Mouse (Mus musculus) kidney, adult 18-20 months (tissue): ENCODE results near the gene Atp5f1.
"Not testable (repeated sequence)": the region's sequence is repeated elsewhere in the genome, so short reads cannot be mapped to it uniquely, and the experiment has no call there.

Source experiments
- DNase-seq: peaks from one replicate; pipeline ENCODE4 v3.0.0; 2021

The Atp5f1 gene

DNA sequence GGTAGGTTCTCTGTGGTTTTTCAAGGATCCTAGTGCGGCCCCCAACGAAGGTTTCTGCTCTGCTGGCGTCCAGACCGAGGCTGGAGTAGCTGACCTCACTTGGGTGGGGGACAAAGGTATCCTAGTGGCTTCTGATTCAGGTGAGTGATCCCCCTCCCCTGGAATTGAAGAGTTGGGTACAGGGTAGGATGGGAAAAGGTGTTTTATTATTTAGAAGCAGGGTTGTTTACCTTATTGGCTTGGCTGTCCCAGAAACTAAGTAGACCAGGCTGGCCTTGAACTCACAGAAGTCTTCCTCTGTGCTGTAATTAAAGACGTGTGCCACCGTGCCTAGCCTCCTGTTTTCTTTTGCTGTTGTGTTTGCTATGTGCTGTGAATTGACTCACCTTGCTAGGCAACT, at the start of gene Atp5f1:
Gene Atp5f1 (minus strand): TSS at position 101 of the 400 bp plus-strand sequence.
- no peak for DNase-seq

DNA sequence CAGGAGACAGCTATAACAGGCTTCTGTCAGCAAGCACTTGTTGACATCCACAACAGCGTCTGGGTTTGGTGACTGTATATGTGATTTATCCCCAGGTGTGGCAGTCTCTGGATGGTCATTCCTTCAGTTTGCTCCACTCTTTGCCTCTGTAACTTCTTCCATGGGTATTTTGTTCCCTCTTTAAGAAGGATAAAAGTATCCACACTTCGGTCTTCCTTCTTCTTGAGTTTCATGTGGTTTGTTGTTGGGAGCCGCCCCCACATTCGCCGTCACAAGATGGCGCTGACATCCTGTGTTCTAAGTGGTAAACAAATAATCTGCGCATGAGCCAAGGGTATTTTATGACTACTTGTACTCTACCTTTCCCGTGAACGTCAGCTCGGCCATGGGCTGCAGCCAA, 43.5 kb upstream of the Atp5f1 start:
- DNase-seq, result not testable (repeated sequence)

DNA sequence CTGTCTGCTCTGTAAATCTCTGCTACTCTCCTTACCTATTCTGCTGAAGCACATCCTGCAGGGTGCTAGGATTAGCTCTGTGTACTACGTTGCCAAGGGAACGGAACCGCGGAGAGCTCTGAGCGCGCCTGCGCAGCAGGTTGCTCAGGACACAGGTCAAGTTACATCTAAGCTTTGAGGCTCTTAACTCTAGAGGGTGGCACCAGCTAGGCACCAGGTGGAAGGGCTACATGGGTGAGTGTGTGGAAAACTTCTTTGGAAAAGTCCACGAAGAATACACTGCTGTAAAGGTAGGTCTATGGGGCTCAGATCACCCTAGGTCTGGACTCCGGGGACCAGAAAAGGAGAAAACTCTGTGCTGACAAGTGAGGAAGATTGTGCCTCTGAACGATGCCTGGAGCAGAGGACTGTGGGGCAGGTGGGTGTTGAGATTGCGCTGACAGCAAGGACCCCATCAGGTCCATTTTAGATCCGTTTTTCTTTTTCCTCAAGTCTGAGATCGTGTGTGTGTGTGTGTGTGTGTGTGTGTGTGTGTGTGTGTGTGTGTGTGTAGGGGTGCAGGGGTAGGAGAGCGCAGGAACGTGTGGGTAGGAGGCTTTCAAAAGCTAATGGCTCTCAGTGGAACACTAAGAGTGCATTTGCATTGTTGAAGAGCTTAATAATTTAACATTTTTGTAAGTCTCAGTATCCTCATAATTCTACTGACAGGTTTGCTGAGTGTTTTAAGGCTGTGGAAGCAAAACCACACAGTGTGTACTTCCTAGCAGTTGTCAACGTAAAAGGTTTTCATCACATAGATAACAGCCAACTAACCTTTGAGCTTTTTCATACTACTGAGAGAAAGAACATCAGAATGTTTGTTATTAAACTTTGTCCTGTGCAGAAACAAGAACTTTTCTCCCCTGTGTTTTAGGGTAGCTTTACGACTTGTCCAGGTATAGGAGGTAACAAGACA, 41.8 kb upstream of the Atp5f1 start:
- peak; percentile 13 for DNase-seq

DNA sequence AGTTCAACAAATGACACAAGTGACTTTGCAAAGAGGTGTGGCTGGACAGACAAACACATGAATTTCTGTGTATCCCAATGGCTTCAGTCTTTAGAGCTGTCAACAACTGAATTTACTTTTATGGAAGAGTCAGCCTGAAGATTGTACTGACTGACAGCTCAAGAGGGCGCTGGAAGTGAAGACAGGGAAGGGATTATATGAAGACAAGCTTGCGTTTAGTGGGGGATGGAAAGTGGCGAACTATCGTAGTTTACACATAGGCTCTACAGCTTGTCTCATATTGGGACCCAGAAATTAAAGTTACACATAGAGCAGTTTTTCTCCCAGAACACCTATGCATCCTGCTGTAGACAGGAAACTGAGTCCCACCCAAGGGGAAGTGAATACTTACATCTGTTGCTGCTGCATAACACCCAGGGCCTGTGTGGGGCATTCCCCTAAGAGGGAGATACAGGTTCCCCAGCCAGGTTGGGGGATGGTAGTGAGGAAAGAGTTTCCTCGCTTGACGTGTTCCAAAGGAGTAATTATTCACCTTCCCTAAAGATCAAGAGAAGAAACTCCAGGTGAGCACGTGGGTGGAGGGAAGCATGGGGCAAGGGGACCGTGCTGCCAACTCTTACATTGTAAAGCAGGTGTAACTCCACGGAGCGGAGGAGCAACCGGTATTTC, 40.9 kb upstream of the Atp5f1 start:
- no peak for DNase-seq

DNA sequence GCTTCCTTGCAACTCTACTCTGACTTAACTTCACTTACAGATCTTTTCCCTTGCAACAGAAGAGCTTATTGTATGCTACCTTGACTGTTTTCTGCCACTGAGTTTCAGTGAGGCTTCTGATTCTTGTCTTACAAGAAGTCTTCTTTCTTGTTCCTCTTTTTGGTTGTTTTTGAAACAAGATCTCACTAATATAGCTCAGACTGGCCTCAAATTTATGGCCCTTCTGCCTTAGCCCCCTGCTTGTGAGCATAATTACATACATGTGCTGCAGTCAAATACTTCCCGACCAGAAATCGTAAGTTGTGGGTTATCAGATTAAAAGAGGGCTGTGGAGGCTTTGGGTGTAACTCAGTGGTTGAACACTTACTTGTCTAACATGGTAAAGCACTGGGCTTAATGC, 34.8 kb upstream of the Atp5f1 start:
- DNase-seq, result no peak

DNA sequence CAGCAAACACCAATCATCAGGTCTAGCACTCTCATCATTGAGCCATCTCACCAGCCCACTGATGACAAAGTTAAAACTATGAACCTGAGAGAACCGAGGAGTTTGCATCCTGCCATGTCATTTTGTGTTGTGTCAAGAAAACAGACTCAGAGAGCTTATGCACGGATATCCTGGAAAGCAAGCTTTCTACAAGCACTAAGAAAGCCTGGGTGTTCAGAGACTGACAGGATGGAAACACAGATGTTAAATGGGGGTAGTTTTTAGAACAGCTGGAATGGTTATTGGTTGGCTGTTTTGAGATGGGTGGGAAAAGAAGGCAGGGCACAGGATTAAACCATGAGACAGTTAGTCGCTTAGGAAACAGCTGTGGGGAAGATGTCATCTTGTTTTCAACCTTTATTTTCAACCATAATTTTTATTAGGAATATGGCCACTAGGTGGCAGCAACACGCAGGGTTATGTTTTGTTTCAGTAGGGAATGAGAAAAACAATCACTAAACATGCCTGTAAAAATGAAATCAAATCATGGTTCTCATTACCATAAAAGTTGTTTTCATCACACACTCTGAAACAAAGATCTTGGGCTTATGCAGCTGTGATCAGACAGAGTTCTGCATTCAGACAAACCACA, 31.9 kb upstream of the Atp5f1 start:
- peak; percentile 35 for DNase-seq

DNA sequence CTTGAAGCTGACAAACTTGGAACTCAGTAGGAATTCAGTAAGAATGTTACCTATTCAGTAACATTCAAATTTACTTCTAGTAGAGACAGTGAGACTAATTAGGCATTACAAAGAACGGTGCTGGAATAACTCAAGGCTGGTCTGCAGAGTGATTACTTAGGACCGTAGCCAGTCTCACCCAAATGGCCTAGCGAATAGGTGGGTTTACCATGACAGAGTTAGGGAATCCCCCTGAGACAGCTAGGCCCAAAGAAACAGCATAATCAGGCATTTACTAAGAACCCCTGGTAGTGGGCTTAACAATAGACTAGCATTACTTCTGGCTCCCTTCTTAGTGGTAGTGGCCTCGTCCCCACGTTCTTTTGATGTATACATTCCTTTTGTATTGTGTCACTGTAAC, 29.7 kb upstream of the Atp5f1 start:
- not testable (repeated sequence) for DNase-seq

DNA sequence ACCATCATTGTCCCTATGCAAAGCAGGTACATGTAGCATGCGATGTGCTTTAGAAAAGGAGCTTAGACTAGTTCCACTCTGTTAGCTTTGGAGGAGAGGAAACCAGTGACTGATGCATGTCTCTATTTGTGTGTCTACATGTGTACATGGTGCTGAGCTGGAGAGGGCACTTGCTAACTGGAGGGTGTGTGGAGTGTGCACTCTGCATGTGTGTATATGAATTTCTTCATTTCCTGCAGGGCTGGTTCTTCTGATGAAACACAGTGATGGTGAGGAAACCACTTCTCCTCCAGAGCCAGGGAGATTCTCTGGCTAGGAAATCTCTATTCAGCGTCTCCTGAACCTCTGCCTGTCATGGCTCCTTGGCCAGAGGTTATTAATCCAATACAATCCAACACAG, 14.3 kb upstream of the Atp5f1 start:
- no peak for DNase-seq

DNA sequence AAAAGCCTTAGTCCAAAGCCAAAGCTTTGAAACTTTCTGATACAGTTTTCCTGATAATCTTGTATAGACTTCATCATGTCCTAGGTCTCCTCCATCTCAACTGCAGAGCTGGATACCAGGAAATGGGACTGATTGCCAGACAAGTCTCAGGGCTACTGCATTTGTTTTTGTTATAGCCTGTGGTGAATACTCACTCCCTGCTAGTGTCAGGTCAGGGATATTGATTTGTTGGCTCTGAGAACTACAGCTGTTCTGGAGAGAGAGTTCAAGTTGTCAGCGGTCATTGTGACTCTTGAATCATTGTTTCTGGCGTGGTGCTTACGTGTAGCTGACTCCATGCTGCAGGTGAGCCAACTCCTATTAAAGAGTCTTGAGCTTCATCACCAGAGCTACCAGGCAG, 13.5 kb upstream of the Atp5f1 start, which contains the start of gene Ovgp1:
Gene Ovgp1 (plus strand): TSS at position 301 of the 400 bp plus-strand sequence.
- no peak for DNase-seq

DNA sequence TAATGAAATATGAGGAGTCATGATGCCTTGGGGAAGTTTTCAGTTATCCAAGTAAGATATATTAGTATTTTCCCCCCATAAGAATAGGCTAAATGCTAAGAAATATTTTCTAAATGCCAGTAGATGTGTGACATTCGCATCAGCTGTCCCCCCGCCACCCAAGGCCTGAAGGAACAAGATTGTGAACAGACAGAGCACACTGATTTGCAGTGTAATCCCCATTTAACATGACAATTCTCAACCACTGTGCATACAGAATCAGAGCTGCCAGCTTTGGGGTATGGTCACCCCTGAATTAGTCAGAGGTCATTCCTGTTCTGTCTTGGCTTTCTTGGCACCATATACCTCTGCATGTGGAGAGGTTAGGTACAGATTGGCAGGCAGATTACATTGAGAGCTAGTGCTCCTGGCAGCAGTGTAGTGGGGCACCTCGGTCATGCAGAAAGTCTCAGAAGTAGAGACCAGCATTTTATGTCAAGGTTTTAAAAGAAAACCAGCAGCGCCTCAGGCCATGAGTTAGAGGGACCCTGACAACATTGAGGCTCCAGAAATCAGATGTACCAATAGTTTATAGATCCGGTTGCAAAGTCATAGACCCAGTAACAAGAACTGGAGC, 12.0 kb upstream of the Atp5f1 start:
- DNase-seq, result no peak

DNA sequence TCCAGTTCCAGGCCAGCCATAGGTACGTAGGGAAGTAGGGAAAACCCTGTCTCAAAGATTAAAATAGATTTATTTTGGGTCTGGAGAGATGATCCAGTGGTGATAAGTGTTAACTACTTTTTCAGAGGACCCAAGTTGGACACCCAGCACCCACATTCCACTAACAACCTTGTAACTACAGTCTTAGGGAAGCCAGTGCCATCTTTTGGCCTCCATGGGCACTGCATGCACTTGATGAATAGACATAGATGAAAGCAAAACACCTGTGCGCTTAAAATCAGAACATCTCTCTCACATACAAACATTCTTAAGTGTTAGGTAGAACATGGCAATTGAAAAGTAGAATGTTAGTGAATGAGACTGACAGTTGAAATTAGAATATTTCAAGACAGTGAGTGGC, 801 bp upstream of the Atp5f1 start:
- DNase-seq, result no peak

DNA sequence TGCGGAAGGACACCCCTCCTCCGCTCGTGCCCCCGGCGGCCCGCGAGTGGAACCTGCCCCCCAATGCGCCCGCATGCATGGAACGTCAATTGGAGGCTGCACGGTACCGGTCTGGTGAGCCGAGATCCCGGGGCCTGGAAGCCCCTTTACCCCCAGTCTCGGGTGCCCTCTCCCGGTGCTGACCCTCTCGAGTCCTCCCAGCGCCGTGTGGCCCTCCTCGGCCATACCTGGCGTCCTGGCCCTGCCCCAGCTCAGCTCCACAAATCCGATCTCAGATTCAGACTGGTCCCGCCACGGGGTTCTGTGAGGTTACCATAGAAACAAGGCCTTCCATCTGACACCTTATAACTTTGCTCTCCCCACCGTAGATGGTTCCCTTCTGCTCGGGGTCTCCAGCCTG, 314 bp downstream of the Atp5f1 start:
- no peak for DNase-seq

DNA sequence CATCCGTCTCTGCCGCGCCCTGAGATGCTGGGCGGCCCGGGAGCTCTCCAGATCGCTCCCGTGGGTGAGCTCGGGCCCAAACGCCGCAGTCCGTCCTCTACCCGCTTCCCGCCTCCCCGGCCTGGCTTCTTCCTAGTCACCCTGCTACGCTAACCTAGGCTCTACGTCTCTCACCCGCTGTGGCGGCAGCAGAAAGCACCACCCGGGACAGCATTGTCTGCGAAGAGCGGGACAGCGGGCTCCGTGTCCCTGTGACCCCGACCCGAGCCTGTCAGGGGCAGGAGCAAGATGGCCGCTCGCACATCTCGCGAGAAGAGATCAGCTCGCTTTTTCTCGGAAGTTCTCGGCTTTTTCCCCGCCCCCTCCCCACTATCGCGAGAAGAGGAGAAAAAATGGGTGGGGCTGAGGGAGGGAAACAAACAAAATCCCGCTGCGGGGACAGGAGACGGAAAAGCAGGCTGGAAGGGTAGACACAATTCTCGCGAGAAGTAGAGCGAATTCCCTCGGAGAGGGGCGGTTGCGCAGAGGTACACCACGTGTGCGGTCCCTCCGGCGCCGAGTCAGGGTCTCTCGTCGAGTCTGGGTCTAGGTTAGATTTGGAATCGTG, 822 bp downstream of the Atp5f1 start, which contains the start of gene Wdr77:
Gene Wdr77 (plus strand): TSS at position 396 of the 607 bp plus-strand sequence.
- DNase-seq, result peak; percentile 98

DNA sequence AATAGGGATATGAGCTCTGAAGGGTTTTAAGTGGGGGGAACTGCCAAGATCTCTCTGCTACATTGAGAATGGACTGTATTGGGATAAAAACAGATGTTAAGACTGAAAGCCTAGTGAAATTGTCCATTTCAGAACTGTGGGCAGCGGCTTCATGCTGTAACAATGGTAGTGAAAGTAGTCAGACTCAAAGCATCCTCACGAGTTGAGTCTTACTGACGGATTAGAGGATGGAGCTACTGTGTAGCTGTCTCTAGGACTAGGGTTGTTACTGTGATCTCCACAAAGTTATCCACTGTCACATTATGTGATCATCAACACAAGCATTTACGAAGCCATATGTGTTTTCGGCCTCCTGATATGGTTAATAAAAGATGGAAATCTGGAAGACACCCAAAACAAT, 1.7 kb downstream of the Atp5f1 start:
- no peak for DNase-seq

DNA sequence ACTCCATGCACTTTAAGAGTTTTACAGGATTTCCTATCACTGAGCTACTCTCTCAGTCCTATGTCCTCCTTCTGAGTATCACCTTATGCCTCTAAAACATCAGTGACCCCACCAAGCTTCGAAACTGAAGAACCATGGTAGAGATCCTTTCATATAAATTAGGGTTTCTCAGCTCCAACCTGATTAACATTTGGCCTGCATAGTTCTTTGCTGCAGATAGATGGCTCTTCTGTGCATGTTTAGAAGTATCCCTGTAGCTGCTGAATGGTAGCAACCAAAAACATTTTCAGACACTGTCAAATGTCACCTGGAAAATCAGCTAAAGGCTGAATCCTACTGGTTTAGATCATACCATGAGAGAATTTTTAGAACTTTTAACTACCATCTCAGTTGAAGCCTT, 2.7 kb downstream of the Atp5f1 start:
- no peak for DNase-seq

DNA sequence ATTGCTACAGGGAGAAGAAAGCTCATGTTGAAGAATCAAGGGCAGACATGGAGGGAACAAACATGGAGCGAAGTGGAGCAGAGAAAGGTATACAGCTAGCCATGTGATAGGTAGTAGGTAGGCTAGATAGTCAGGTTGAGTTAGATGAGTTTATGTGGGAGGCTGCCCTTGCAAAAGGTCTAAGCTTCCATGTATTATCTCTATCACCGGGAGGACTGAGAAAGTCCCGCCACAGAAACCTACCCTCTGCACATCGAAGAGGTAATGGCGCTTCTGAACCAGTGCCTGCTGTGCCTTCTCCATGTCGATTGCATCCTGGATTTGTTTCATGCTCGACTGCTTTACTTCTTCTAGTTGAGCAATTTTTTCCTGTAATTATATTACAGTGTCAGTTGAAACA, 8.6 kb downstream of the Atp5f1 start:
- DNase-seq, result no peak

DNA sequence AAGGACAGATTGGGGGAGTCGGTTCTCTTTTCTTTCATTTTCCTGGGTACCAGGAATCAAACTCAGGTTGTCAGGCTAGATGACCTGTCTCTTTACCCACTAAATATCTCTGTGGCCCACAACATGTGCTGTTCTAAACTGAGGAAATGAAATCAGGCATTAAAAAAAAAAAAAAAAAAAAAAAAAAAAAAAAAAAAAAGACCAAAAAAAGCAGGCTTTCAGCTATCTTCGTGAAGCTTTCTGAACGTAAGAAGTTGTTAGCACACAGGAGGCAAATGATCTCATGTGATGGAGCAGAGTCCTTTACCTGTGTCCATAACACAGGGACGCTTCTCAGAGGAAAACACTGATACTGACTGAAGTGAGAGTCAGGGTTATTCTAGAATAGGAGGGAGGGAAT, 23.8 kb downstream of the Atp5f1 start:
- DNase-seq, result no peak

DNA sequence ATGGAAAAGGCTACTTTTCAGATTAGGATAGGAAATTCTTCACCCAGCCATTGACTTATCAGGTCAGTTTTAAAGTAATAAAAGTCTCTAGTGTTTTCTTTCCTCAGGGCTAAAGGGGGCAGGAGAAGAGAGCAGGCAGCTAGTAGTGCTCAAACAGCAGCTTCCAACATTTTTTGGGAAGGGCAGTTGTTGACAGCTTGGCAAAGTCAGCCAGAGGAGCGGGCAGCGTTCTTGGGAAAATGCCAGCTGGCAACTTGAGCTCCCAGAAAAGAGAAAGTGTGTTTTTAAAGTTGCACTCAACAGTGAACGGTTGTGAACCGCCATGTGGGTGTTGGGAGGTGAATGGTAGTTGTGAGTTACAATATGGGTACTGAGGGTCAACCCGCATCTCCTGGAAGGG, 24.9 kb downstream of the Atp5f1 start:
- DNase-seq, result peak; percentile 49

DNA sequence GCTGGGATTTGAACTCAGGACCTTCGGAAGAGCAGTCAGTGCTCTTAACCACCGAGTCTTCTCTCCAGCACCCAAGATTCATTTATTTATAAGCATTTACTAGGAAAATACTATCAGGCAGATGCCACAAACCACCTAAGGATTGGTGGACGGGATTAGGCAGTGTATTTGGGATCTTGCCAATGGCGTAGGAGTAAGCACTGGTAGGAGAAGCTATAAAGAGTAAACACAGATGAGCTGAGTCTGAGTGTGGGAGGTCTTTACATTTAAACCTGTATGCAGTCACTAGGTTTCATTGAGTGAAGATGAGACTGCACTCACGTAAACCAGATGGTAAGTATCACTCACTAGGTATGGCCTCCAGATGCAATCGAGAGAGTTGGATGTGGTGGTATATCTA, 26.0 kb downstream of the Atp5f1 start:
- DNase-seq, result no peak

DNA sequence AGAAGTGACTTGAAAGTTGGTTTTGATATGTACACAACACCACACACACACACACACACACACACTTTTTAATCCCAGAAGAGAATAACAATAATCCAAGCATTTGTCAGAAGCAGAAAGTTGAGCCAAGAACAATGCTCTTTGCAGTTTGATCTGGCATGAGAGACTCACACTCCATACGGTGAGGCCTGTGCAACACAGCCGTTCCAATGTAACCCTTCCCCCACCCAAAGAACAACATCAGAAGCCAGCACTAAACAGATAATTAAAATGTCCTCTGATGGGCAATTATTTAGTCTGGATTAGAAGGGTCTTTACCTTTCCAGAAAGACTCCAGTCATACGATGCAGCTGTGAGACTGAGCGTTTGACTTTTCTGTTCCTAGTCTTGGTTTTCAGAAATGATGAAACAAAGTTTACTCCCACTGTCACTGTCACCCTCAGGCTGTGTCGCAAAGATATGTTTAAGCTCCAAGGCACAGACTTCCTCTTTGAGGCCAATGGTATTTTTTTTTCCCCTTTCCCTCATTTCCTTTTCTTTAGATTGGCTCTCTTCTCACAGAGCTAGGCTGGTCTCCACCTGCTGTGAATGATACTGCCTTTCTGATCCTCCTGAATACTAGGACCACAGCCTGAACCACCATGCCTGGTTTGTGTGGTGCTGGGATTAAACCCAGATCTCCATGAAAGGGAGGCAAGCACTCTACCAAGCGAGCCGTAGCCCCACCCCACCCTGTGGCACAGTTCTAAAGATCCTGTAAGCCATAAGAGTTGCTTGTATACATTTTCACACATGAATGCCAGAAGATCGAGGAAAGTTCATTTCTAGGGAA, 27.4 kb downstream of the Atp5f1 start, which contains the start of gene I830077J02Rik:
Gene I830077J02Rik (minus strand): TSS at position 425 of the 832 bp plus-strand sequence.
- no peak for DNase-seq

DNA sequence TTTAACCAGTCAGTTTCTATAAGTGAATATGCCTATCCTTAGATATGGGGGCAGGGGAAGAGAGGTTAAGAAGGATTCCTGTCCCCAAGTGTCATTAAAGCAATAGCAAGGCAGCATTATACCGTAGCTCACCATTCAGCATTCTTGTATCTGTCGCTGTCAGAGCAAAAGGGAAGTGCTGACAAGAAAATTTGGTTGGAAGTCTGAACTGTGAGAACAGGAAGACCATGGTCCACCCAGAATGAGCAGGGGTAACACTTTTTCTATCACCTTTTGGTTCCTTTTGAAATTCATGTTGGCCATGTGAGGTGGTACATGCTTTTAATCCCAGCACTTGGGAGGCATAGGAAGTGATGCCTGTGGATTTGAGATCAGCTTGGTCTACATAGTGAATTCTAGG, 28.8 kb downstream of the Atp5f1 start:
- DNase-seq, result no peak

DNA sequence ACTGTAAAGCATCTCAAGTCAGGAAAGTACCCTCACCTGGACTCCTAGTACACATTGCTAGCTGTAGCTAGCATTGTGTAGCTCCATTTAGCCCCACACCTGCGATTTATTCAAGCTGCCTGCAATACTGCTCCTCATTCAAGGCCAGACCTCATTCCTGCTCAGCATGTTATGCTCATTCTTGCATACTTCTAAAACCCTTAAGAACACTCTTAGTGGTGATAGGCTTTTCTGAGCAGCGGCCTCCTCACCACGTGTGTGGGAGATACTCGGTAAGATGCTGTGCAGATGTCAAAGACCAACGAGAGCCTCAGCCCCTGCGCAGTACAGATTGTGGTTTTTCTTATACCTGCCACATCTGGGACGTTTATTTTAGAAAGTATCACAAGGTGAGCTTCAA, 30.1 kb downstream of the Atp5f1 start:
- no peak for DNase-seq
